Mouse (Mus musculus): ENCODE results near the gene Prkcq. TPM values are rescaled to one million over a fixed set of nuclear protein-coding genes. Genes with fewer than 3 reads are reported as not detected.

Gene Prkcq
- total and polyA plus RNA-seq, 2 experiments: 0.29 to 1.8 TPM

GRCm38 (mm10) chr2:11226555-11226954 lies 54.6 kb downstream of the Prkcq start:
- Histone ChIP-seq H3K27me3 (ENCODE audit: control insufficient read depth, insufficient read depth, low read length) (no peaks in the 10 kb centered on the region), H3K4me1 (ENCODE audit: control insufficient read depth, insufficient read depth, low read length) (no peaks in the 10 kb centered on the region), H3K79me2 (ENCODE audit: control insufficient read depth, insufficient read depth, low read length) (no peaks in the 10 kb centered on the region), H3K4me3 (ENCODE audit: insufficient read depth, low read depth, low read length) (no peak overlapping the region), H3K36me3 (ENCODE audit: control insufficient read depth, insufficient read depth, low read length) (no peaks in the 10 kb centered on the region), H3K9ac (ENCODE audit: low read depth, low read length) (no peak overlapping the region), H3K27ac (replicated peaks; ENCODE audit: insufficient read depth, low read depth, low read length) (no peak overlapping the region)
- 92% methylated on average over 7 of the region's 7 CpGs for WGBS
- no peak for DNase-seq (ENCODE audit: extremely low read depth, low read depth, low spot score)
- no peak for TF ChIP-seq POLR2A (IDR thresholded peaks at IDR 0.05; ENCODE audit: extremely low read depth, insufficient read depth, low read length)
- no peak for TF ChIP-seq CTCF (IDR thresholded peaks at IDR 0.05; ENCODE audit: low read depth, low read length)

- no peaks in the 10 kb centered on the region for H3K4me1 ChIP-seq (ENCODE audit: control insufficient read depth, insufficient read depth, low read length)
- H3K36me3 ChIP-seq (ENCODE audit: control insufficient read depth, insufficient read depth, low read length): no peaks in the 10 kb centered on the region
- WGBS: 67% methylated on average over 2 of the region's 2 CpGs
- TF ChIP-seq CTCF (IDR thresholded peaks at IDR 0.05; ENCODE audit: low read depth, low read length) (no peak), POLR2A (IDR thresholded peaks at IDR 0.05; ENCODE audit: extremely low read depth, insufficient read depth, low read length) (no peak)
- DNase-seq (ENCODE audit: extremely low read depth, low read depth, low spot score): no peak
- no peak overlapping the region for H3K27ac ChIP-seq (replicated peaks; ENCODE audit: insufficient read depth, low read depth, low read length)
- no peak overlapping the region for H3K4me3 ChIP-seq (ENCODE audit: insufficient read depth, low read depth, low read length)
- H3K9ac ChIP-seq (ENCODE audit: low read depth, low read length): no peak overlapping the region
- H3K79me2 ChIP-seq (ENCODE audit: control insufficient read depth, insufficient read depth, low read length): no peaks in the 10 kb centered on the region
- H3K27me3 ChIP-seq (ENCODE audit: control insufficient read depth, insufficient read depth, low read length): no peaks in the 10 kb centered on the region
Observed at GRCm38 (mm10) chr2:11229126-11229525, 57.2 kb downstream of the Prkcq start.

- Histone ChIP-seq H3K27ac (replicated peaks; ENCODE audit: insufficient read depth, low read depth, low read length) (no peak overlapping the region), H3K79me2 (ENCODE audit: control insufficient read depth, insufficient read depth, low read length) (no peaks in the 10 kb centered on the region), H3K36me3 (ENCODE audit: control insufficient read depth, insufficient read depth, low read length) (no peaks in the 10 kb centered on the region), H3K27me3 (ENCODE audit: control insufficient read depth, insufficient read depth, low read length) (no peaks in the 10 kb centered on the region), H3K4me1 (ENCODE audit: control insufficient read depth, insufficient read depth, low read length) (no peaks in the 10 kb centered on the region), H3K9ac (ENCODE audit: low read depth, low read length) (no peak overlapping the region), H3K4me3 (ENCODE audit: insufficient read depth, low read depth, low read length) (no peak overlapping the region)
- 65% methylated on average over 3 of the region's 3 CpGs for WGBS
- TF ChIP-seq POLR2A (IDR thresholded peaks at IDR 0.05; ENCODE audit: extremely low read depth, insufficient read depth, low read length) (no peak), CTCF (IDR thresholded peaks at IDR 0.05; ENCODE audit: low read depth, low read length) (no peak)
- DNase-seq (ENCODE audit: extremely low read depth, low read depth, low spot score): no peak
Observed at GRCm38 (mm10) chr2:11231118-11231517, 59.2 kb downstream of the Prkcq start.

GRCm38 (mm10) chr2:11231988-11232387 lies 60.1 kb downstream of the Prkcq start:
- 90% methylated on average over 5 of the region's 5 CpGs for WGBS
- H3K79me2 ChIP-seq (ENCODE audit: control insufficient read depth, insufficient read depth, low read length): no peaks in the 10 kb centered on the region
- H3K4me1 ChIP-seq (ENCODE audit: control insufficient read depth, insufficient read depth, low read length): no peaks in the 10 kb centered on the region
- H3K4me3 ChIP-seq (ENCODE audit: insufficient read depth, low read depth, low read length): no peak overlapping the region
- no peaks in the 10 kb centered on the region for H3K36me3 ChIP-seq (ENCODE audit: control insufficient read depth, insufficient read depth, low read length)
- no peaks in the 10 kb centered on the region for H3K27me3 ChIP-seq (ENCODE audit: control insufficient read depth, insufficient read depth, low read length)
- no peak overlapping the region for H3K27ac ChIP-seq (replicated peaks; ENCODE audit: insufficient read depth, low read depth, low read length)
- TF ChIP-seq POLR2A (IDR thresholded peaks at IDR 0.05; ENCODE audit: extremely low read depth, insufficient read depth, low read length) (no peak), CTCF (IDR thresholded peaks at IDR 0.05; ENCODE audit: low read depth, low read length) (no peak)
- H3K9ac ChIP-seq (ENCODE audit: low read depth, low read length): no peak overlapping the region
- no peak for DNase-seq (ENCODE audit: extremely low read depth, low read depth, low spot score)

GRCm38 (mm10) chr2:11238254-11238653 lies 66.3 kb downstream of the Prkcq start:
- Histone ChIP-seq H3K79me2 (ENCODE audit: control insufficient read depth, insufficient read depth, low read length) (no peaks in the 10 kb centered on the region), H3K36me3 (ENCODE audit: control insufficient read depth, insufficient read depth, low read length) (no peaks in the 10 kb centered on the region), H3K27me3 (ENCODE audit: control insufficient read depth, insufficient read depth, low read length) (no peaks in the 10 kb centered on the region), H3K9ac (ENCODE audit: low read depth, low read length) (no peak overlapping the region), H3K27ac (replicated peaks; ENCODE audit: insufficient read depth, low read depth, low read length) (no peak overlapping the region), H3K4me3 (ENCODE audit: insufficient read depth, low read depth, low read length) (no peak overlapping the region), H3K4me1 (ENCODE audit: control insufficient read depth, insufficient read depth, low read length) (no peaks in the 10 kb centered on the region)
- DNase-seq (ENCODE audit: extremely low read depth, low read depth, low spot score): no peak
- WGBS: 90% methylated on average over 4 of the region's 4 CpGs
- TF ChIP-seq POLR2A (IDR thresholded peaks at IDR 0.05; ENCODE audit: extremely low read depth, insufficient read depth, low read length): no peak
- TF ChIP-seq CTCF (IDR thresholded peaks at IDR 0.05; ENCODE audit: low read depth, low read length): no peak

GRCm38 (mm10) chr2:11239523-11239922 lies 67.6 kb downstream of the Prkcq start:
- peak; percentile 4 for DNase-seq (ENCODE audit: extremely low read depth, low read depth, low spot score)
- Histone ChIP-seq H3K27me3 (ENCODE audit: control insufficient read depth, insufficient read depth, low read length) (no peaks in the 10 kb centered on the region), H3K9ac (ENCODE audit: low read depth, low read length) (no peak overlapping the region), H3K79me2 (ENCODE audit: control insufficient read depth, insufficient read depth, low read length) (no peaks in the 10 kb centered on the region), H3K4me1 (ENCODE audit: control insufficient read depth, insufficient read depth, low read length) (no peaks in the 10 kb centered on the region), H3K27ac (replicated peaks; ENCODE audit: insufficient read depth, low read depth, low read length) (no peak overlapping the region), H3K4me3 (ENCODE audit: insufficient read depth, low read depth, low read length) (no peak overlapping the region), H3K36me3 (ENCODE audit: control insufficient read depth, insufficient read depth, low read length) (no peaks in the 10 kb centered on the region)
- TF ChIP-seq POLR2A (IDR thresholded peaks at IDR 0.05; ENCODE audit: extremely low read depth, insufficient read depth, low read length) (no peak), CTCF (IDR thresholded peaks at IDR 0.05; ENCODE audit: low read depth, low read length) (no peak)
